Mouse (Mus musculus) urinary bladder, postnatal 14 days (tissue): ENCODE measurements around the gene Lrrc4.

ENCODE experiments used
- DNase-seq: peaks from one replicate; pipeline ENCODE4 v3.0.0; 2021; ENCODE audit warnings: low spot score

Lrrc4 gene

DNA sequence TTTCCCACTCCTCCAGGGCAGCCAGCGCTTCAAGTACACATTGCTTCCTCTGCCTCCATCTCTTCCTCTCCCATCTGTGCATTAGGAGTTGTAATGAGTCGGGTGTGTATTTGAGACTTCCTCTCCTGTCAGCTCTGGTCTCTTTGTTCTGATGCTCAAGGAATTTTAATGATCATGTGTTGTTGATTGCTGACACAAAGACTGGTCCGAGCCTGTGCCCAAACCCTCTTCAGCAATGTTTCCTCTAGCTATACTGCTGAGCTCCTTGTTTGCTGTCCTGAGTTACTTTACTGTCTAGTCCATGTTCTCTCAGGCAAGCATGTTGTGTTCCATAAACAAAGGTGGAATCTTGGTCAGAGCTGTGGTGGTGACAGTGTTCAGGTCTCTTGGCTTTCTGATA lies 102.3 kb downstream of the Lrrc4 start:
- DNase-seq = no peak

DNA sequence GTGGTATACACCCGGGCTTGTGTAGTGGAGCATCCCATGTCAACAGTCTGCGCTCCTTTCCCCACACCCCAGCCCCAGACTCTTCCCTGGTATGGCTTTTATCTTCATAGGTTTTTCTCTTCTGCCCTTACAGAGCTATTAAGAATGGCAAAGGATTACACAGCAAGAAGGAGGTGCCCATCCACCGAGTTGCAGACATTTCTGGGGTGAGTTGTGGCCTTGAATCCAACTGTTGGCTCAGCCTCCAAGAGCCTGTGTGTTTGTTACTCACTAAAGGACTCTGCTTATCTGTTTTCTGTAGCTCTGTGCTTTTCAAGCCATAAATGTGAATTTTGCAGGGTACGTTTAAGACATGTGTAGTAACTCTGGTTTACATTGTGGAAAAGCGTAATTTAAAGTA lies 106.8 kb downstream of the Lrrc4 start:
- no peak for DNase-seq

GRCm38 (mm10) chr6:28723059-28723458 lies 108.5 kb downstream of the Lrrc4 start:
- DNase-seq = no peak

DNA sequence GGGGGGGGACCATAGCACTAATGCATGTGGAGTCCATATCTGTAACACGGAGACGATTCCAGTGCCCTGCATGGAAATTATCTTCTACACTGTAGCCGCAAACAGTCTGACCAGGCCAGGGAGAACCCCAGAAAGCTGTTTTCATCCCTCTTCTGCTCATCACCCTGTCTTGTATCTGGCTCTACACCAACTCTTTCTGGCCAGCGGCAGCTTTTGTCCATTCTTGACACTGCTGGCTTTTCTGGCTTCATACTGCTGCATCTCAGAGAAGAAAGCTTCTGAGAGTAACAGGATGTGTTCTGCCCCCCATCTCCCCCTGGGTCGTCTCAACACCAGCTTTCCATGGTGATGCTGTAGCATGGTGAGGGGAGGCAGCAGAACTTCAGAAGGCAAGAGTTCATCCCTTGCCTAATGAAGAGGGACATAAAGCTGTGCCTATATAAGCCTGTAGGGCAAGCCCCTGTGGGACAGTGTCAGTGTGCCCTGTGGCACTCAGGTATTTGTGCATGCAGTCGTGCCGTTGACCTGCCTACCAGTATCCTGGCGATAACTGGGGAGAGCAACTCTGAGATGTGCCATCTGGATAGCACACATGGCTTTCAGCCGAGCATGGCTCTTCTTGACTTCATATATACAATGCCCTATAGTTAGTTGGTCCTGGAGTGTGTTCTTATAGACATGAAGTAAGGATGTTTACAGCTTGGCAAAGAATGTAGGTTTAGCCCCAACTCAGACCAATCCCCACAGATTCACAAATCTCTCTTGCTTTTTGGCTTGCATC lies 111.0 kb downstream of the Lrrc4 start:
- DNase-seq = no peak

GRCm38 (mm10) chr6:28717845-28718237 lies 113.7 kb downstream of the Lrrc4 start:
- peak; percentile 40 for DNase-seq

DNA sequence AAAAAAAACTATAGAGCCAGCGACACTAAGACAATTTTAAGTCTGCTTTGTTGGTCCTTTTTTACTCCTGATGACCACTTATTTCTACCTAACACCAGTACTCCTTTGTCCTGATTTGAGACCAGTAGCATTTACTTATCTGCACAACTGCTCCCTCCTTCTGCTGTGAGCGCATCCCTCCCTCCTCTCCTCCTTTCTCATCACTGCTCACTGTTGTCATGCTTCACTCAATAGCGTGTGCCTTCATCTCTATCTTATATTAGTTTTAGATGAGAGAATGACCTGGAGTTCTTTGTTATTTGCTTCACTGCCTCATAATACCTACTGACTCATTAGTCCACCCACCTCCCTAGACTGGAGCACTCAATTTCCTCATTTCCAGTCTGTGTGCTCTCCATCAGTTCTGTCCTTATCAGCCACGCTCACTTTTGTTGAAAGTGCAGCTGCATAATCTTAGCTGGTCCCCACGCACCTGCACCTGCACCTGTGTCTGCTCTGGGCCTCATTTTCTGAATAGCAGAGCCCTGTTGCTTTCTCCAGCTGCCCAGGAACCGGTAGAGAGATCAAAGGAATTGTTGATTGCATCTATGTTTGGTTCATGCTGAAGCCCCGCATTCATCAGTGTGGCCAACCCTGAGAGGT lies 114.2 kb downstream of the Lrrc4 start:
- DNase-seq = no peak

GRCm38 (mm10) chr6:28710035-28710434 lies 121.5 kb downstream of the Lrrc4 start:
- DNase-seq = no peak

DNA sequence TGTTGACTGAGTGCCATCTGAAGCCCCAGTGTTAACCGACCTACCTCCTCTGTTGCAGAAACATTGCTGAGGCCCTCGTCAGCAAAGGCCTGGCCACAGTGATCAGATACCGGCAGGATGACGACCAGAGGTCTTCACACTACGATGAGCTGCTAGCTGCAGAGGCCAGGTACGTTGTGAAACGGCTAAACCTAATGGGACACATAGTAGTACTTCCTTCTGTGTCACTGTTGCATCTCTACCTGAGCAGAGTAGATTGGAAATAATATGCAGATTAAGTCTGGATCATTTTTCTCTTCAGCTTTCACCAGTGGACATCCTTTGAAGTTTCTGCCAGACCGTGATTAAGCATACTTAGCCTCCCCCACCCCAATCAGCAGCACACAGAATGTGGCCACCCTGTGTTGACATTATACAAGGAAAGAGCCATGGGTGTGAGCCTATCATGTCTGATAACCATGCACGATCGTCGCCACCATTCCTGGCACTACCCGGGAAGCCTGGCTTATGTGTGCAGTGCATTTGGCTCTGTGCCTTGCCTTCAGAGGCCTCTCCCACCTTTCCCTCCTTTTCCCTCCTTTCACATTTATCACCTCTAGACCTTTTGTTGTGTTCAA lies 124.5 kb downstream of the Lrrc4 start:
- no peak for DNase-seq

GRCm38 (mm10) chr6:28706108-28706975 lies 125.2 kb downstream of the Lrrc4 start:
- DNase-seq = no peak

DNA sequence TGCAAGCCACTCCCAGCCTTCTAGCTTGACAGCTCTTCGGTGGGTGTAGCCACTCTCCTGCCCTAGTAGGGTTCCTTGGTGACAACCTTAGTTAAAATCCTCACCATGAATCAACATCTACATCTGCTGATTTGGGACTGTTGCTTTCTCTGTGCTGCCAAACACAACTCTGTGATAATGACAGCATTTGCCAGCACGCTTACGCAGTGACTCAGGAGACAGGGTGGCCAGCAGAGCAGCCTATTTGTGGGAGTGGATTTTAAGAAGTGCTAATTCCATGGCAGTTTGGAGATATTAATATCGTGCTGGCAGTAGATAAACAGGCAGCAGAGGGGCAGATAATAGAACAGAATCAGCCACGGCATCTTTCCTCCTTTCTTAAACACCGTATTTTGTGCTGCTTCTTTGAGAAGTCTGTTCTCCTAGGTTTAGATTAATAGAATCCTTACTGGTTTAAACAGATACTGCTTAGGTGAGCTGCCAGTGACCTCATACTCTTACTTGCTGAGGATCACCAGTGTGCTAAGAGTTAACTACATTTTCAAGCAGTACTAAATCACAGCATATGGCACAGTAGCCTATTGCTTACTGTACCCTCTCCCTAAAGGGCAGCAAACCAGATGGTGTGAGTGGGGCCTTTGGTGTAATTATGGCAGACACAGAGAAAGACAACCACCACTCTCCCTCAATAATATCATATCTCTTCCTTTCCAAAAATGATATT lies 126.0 kb downstream of the Lrrc4 start:
- DNase-seq = no peak

DNA sequence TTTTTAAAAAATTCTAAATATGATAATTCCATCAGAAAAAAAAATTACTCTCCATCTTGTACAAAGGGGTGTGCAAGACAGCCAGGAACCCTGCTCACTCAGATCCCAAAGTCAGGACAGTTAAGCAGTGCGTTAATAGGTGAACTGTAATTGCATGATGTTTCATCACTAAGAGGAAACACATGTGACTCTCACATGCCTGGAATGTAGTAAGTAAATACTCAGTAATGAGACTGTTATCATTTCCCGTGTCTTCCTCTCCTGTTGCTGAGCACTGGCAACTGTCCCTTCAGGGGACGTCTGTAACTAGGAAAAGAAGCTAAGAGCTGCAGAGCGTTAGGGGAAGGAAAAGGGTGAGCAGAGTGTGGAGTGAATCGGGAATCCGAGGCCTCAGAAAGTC lies 126.9 kb downstream of the Lrrc4 start:
- DNase-seq = no peak

DNA sequence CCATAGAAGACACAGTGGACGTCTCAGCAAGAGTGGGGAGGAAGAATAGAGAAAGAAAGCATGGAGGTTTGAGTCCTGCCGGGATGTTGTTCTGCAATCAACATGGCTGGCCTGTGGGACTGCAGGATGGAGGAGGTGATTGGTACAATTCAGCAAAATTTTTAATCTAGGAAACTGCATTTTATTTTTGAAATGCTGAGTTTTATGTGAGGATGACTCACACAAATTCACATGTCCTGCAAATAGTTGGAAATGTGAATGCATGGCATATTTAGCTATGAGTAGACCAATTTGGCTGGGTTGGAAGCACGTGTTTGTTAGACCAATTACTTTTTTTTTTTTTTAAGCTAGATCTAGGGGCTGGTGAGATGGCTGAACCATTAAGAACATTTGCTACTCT lies 134.3 kb downstream of the Lrrc4 start:
- DNase-seq = no peak

DNA sequence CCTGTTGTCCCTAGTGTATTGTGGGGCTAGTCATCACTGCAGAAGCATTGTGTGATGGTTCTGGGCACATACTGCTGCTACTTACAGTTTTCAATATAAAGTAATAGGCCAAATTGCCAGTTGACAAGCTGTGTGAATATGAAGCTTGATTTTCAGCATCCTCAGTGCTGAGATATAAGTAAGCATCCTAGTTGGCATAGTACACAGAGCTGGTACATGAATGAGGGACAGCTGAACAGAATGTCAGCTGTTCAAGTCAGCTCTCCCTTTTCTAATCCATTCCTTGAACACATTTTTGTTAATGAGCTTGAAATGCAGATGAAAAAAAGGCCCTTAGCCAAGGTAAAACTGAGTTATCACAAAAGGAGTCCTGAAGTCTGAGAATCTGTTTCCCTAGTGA lies 138.9 kb downstream of the Lrrc4 start:
- DNase-seq = no peak

DNA sequence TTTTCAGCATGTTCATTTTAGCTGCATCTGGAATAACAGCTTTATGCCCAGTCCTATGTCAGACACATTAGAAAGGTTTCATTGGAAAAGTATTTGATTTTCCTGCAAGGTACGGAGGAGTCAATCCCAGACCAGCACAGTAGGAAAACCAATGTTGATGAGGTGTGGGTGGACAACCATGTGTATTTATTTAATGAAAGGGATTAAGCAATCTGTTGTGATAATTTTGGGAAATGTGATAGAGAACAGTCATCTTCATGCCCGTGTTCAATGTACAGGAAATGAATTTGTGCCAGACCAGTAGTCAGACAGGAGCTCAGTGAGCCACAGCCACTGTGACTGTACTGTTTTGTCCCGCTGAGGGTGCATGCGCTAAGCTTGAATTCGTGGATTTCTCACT lies 143.8 kb downstream of the Lrrc4 start:
- DNase-seq = no peak

DNA sequence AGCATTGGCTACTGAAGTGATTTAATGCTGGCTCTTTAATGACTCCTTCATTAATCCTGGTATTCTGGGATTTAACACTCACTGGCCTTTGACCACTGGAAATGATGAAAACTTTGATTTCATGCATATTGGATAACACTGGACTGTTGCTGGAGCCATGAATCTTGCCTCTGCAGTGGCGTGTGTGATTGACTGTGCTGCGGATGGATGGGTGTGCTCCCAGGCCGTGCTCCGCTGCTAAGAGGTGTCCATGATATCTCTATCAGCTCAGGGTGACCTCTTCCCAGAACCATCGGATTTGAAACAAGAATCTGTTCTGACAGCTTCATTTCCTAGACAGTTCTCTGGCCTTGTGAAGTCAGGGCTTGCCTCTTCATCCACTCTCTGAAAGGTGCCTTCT lies 145.8 kb downstream of the Lrrc4 start:
- no peak for DNase-seq

- DNase-seq = no peak
These were observed 146.5 kb downstream of the Lrrc4 start for GRCm38 (mm10) chr6:28685052-28685451.

- DNase-seq = no peak
These were observed 149.8 kb downstream of the Lrrc4 start for GRCm38 (mm10) chr6:28681521-28682457.

GRCm38 (mm10) chr6:28680537-28680936 lies 151.0 kb downstream of the Lrrc4 start:
- no peak for DNase-seq

DNA sequence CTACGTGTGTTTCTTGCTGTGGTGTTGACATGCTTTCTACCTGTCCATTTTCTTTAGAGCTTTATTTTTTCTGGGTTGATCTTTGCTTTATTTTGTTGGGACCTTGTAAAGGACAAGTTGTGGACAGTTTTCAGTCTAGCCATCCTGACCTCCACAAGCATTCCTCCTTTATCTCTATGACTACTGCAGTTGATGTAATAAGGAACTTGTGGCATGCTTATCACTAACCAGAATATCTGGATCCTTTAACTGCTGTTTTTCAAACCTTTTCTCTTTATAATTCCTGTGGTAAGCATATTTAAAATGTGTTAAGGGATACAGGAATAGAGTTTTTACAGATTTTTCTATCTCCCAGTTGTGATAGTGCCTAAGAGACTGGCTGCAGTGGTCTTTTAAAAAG lies 152.7 kb downstream of the Lrrc4 start:
- DNase-seq = no peak

DNA sequence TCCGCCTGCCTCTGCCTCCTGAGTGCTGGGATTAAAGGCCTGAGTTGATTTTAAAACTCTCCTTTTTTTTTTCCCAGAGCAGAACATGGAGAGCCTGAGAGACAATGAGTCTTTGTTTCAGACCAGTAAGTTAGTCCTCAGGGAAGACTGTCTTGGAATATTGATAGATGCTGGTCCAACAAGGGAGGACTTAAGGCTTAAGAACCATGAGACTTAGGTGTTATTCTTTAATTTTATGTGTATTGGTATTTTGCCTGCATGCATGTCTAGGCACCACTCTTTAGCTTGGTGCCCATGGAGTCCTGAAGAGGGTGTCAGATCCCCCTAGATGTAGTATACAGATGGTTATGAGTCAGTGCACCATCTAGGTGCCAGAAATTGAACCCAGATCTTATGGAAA lies 156.9 kb downstream of the Lrrc4 start:
- DNase-seq = no peak

GRCm38 (mm10) chr6:28672388-28672787 lies 159.2 kb downstream of the Lrrc4 start:
- no peak for DNase-seq
